Mouse (Mus musculus) liver, embryonic 12.5 days (tissue): ENCODE data around the gene Il18bp. TPM values are rescaled to one million over a fixed set of nuclear protein-coding genes. Genes with fewer than 3 reads are reported as not detected.

ENCODE experiments used
- ATAC-seq: fragments of 200-750 bp; cut with Nextera tagmentation; 2 replicates; pipeline ENCODE4 v1.8.0; 2017; ENCODE audit warnings: moderate number of reproducible peaks, mild to moderate bottlenecking, moderate library complexity
- H3K27ac ChIP-seq: fragments of 300-500 bp; sonication (generic); 2 replicates; pipeline ENCODE4 v1.5.1; 2016; ENCODE audit warnings: mild to moderate bottlenecking
- H3K27me3 ChIP-seq: fragments of 300-500 bp; sonication (generic); replicated peaks from 2 replicates; pipeline ENCODE4 v1.6.1; 2016; ENCODE audit warnings: mild to moderate bottlenecking, moderate library complexity
- H3K36me3 ChIP-seq: fragments of 300-500 bp; sonication (generic); 2 replicates; pipeline ENCODE4 v1.6.1; 2016; ENCODE audit warnings: mild to moderate bottlenecking, moderate library complexity
- H3K4me1 ChIP-seq: fragments of 300-500 bp; sonication (generic); 2 replicates; pipeline ENCODE4 v1.6.1; 2016
- H3K4me2 ChIP-seq: fragments of 300-500 bp; sonication (generic); 2 replicates; pipeline ENCODE4 v1.6.1; 2016; ENCODE audit warnings: mild to moderate bottlenecking, moderate library complexity
- H3K4me3 ChIP-seq: fragments of 300-500 bp; sonication (generic); 2 replicates; pipeline ENCODE4 v1.5.1; 2016; ENCODE audit warnings: mild to moderate bottlenecking, moderate library complexity
- H3K9ac ChIP-seq: fragments of 300-500 bp; sonication (generic); 2 replicates; pipeline ENCODE4 v1.6.1; 2016; ENCODE audit warnings: mild to moderate bottlenecking, moderate library complexity
- H3K9me3 ChIP-seq: fragments of 300-500 bp; sonication (generic); replicated peaks from 2 replicates; pipeline ENCODE4 v1.6.1; 2016; ENCODE audit warnings: mild to moderate bottlenecking, moderate library complexity
- WGBS: fragments of 180-500 bp; shearing (Covaris S2); methylation state at CpG from one replicate; pipeline ENCODE4 v1.1.7; 2016; ENCODE audit not compliant: insufficient replicate concordance; 5-methylcytosine and 5-hydroxymethylcytosine counted together
- polyA plus RNA-seq: library from polyadenylated mRNA; unstranded; fragments of >200 nt; fragmentation: Nextera tagmentation; extraction: Ambion mirVana; gene quantifications from 2 replicates; pipeline ENCODE4 v1.2.1, GENCODE M21; 2016

The Il18bp gene
- polyA plus RNA-seq, 1 experiment from 2014 or later: 4.5 TPM

GRCm38 (mm10) chr7:102000296-102000695, 18.2 kb downstream of the Il18bp start:
- 90% methylated on average over 8 of the region's 8 CpGs for WGBS
- no peak overlapping the region for H3K4me2 ChIP-seq
- no peak overlapping the region for H3K9ac ChIP-seq
- no peak for ATAC-seq
- no peaks in the 10 kb centered on the region for H3K9me3 ChIP-seq
- peaks cover 100% of the 10 kb centered on the region for H3K36me3 ChIP-seq
- peaks cover 29% of the 10 kb centered on the region for H3K4me1 ChIP-seq
- H3K4me3 ChIP-seq: no peak overlapping the region
- H3K27ac ChIP-seq: no peak overlapping the region
- no peaks in the 10 kb centered on the region for H3K27me3 ChIP-seq

GRCm38 (mm10) chr7:101999461-102000151, 18.9 kb downstream of the Il18bp start:
- H3K4me1 ChIP-seq: peaks cover 22% of the 10 kb centered on the region
- no peak overlapping the region for H3K27ac ChIP-seq
- no peaks in the 10 kb centered on the region for H3K27me3 ChIP-seq
- H3K9ac ChIP-seq: no peak overlapping the region
- no peaks in the 10 kb centered on the region for H3K9me3 ChIP-seq
- ATAC-seq: no peak
- peaks cover 100% of the 10 kb centered on the region for H3K36me3 ChIP-seq
- H3K4me2 ChIP-seq: no peak overlapping the region
- 87% methylated on average over 15 of the region's 15 CpGs for WGBS
- no peak overlapping the region for H3K4me3 ChIP-seq

GRCm38 (mm10) chr7:101998194-101998927, 20.1 kb downstream of the Il18bp start:
- H3K9ac ChIP-seq: no peak overlapping the region
- peak; percentile 52 for ATAC-seq
- H3K4me2 ChIP-seq: no peak overlapping the region
- H3K4me3 ChIP-seq: no peak overlapping the region
- H3K4me1 ChIP-seq: peaks cover 10% of the 10 kb centered on the region
- H3K36me3 ChIP-seq: peaks cover 100% of the 10 kb centered on the region
- no peaks in the 10 kb centered on the region for H3K27me3 ChIP-seq
- no peaks in the 10 kb centered on the region for H3K9me3 ChIP-seq
- peak overlapping the region; percentile 5; the same call in 1 of the 2 replicates for H3K27ac ChIP-seq
- WGBS: 72% methylated on average over 14 of the region's 14 CpGs

GRCm38 (mm10) chr7:101994241-101994640, 24.2 kb downstream of the Il18bp start:
- Histone ChIP-seq H3K4me2 (no peak overlapping the region), H3K27ac (no peak overlapping the region), H3K4me3 (no peak overlapping the region), H3K27me3 (no peaks in the 10 kb centered on the region), H3K9me3 (no peaks in the 10 kb centered on the region), H3K4me1 (no peaks in the 10 kb centered on the region), H3K36me3 (peaks cover 100% of the 10 kb centered on the region), H3K9ac (no peak overlapping the region)
- WGBS: 84% methylated on average over 3 of the region's 3 CpGs
- ATAC-seq: no peak

- WGBS: 90% methylated on average over 3 of the region's 3 CpGs
- no peak overlapping the region for H3K4me3 ChIP-seq
These were observed 33.4 kb downstream of the Il18bp start for GRCm38 (mm10) chr7:101985081-101985480.

GRCm38 (mm10) chr7:101982735-101983134, 35.8 kb downstream of the Il18bp start:
- Histone ChIP-seq H3K27me3 (no peaks in the 10 kb centered on the region), H3K9ac (no peak overlapping the region), H3K36me3 (peaks cover 62% of the 10 kb centered on the region), H3K9me3 (no peaks in the 10 kb centered on the region), H3K27ac (no peak overlapping the region), H3K4me1 (peaks cover 6% of the 10 kb centered on the region; the same call in 1 of the 2 replicates), H3K4me3 (no peak overlapping the region), H3K4me2 (no peak overlapping the region)
- ATAC-seq: peak; percentile 47; the same call in 1 of the 2 replicates
- WGBS: 84% methylated on average over 1 of the region's 1 CpGs

More at GRCm38 (mm10) chr7:101985081-101985480, 33.4 kb downstream of the Il18bp start:
- Histone ChIP-seq H3K36me3 (peaks cover 78% of the 10 kb centered on the region), H3K9ac (no peak overlapping the region), H3K4me1 (peaks cover 6% of the 10 kb centered on the region; the same call in 1 of the 2 replicates), H3K27ac (no peak overlapping the region), H3K27me3 (no peaks in the 10 kb centered on the region), H3K9me3 (no peaks in the 10 kb centered on the region), H3K4me2 (no peak overlapping the region)
- ATAC-seq: no peak

GRCm38 (mm10) chr7:101974505-101974904, 44.0 kb downstream of the Il18bp start:
- Histone ChIP-seq H3K9ac (no peak overlapping the region), H3K4me1 (peaks cover 62% of the 10 kb centered on the region), H3K9me3 (no peaks in the 10 kb centered on the region), H3K4me2 (no peak overlapping the region), H3K4me3 (no peak overlapping the region), H3K27ac (no peak overlapping the region), H3K27me3 (no peaks in the 10 kb centered on the region), H3K36me3 (peaks cover 19% of the 10 kb centered on the region; the same call in 1 of the 2 replicates)
- ATAC-seq: no peak
- 54% methylated on average over 2 of the region's 2 CpGs for WGBS

GRCm38 (mm10) chr7:101973730-101974129, 44.8 kb downstream of the Il18bp start:
- WGBS: 57% methylated on average over 3 of the region's 3 CpGs
- Histone ChIP-seq H3K9ac (no peak overlapping the region), H3K4me3 (no peak overlapping the region), H3K4me1 (peaks cover 70% of the 10 kb centered on the region), H3K36me3 (peaks cover 15% of the 10 kb centered on the region; the same call in 1 of the 2 replicates), H3K9me3 (no peaks in the 10 kb centered on the region), H3K4me2 (no peak overlapping the region), H3K27ac (no peak overlapping the region), H3K27me3 (no peaks in the 10 kb centered on the region)
- ATAC-seq: no peak

GRCm38 (mm10) chr7:101971721-101972120, 46.8 kb downstream of the Il18bp start:
- Histone ChIP-seq H3K9me3 (no peaks in the 10 kb centered on the region), H3K4me3 (peak overlapping the region; percentile 69), H3K36me3 (peaks cover 11% of the 10 kb centered on the region; the same call in 1 of the 2 replicates), H3K9ac (peak overlapping the region; percentile 81), H3K27ac (peak overlapping the region; percentile 87; the same call in 1 of the 2 replicates), H3K4me2 (peak overlapping the region; percentile 91), H3K27me3 (no peaks in the 10 kb centered on the region), H3K4me1 (peaks cover 82% of the 10 kb centered on the region)
- WGBS: 57% methylated on average over 2 of the region's 2 CpGs
- ATAC-seq: no peak

GRCm38 (mm10) chr7:101970821-101971461, 47.5 kb downstream of the Il18bp start:
- H3K36me3 ChIP-seq: peaks cover 8% of the 10 kb centered on the region; the same call in 1 of the 2 replicates
- H3K27me3 ChIP-seq: no peaks in the 10 kb centered on the region
- 10% methylated on average over 19 of the region's 19 CpGs for WGBS
- no peaks in the 10 kb centered on the region for H3K9me3 ChIP-seq
- ATAC-seq: peak; percentile 41; the same call in 1 of the 2 replicates
- peak overlapping the region; percentile 91 for H3K4me2 ChIP-seq
- peaks cover 86% of the 10 kb centered on the region for H3K4me1 ChIP-seq
- H3K4me3 ChIP-seq: peak overlapping the region; percentile 69
- peak overlapping the region; percentile 87 for H3K27ac ChIP-seq
- peak overlapping the region; percentile 81 for H3K9ac ChIP-seq

- Histone ChIP-seq H3K9ac (peak overlapping the region; percentile 81), H3K4me1 (peaks cover 90% of the 10 kb centered on the region), H3K27me3 (no peaks in the 10 kb centered on the region), H3K4me2 (peak overlapping the region; percentile 91), H3K9me3 (no peaks in the 10 kb centered on the region), H3K4me3 (peak overlapping the region; percentile 69), H3K36me3 (peaks cover 7% of the 10 kb centered on the region; the same call in 1 of the 2 replicates), H3K27ac (peak overlapping the region; percentile 87)
- ATAC-seq: peak; percentile 50
- WGBS: 0% methylated on average over 17 of the region's 17 CpGs
These were observed 48.1 kb downstream of the Il18bp start for GRCm38 (mm10) chr7:101970429-101970775.
